Mouse (Mus musculus): ENCODE results near the gene Dmac2.

DNA sequence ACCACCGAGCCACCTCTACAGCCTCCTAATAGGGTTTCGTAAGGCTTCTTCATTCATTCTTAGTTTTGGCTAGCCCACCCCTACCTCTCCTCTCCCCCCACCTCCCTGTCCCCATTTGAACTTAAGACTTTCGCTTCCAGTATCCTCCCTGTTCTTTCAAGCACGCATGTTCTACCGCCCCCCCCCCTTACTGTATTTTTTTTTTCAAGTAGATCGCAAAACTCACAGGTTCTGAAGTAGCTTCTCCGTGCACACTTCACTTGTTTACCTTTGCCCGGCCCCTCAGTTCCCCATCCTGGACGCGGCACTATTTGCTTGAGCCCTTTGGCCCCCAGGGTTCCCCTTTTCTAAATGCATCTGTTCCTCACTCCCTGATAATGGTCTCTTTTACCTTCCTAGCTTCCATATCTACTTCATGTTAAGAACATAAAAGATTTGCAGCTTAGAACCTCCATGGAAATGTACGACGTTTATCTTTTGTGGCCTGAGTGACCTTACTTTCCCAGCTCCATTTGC is 33.1 kb downstream of the Dmac2 start:
- TF ChIP-seq CTCF (conservative IDR thresholded peaks at IDR 0.05; ENCODE audit: low read length) (no peak), POU5F1 (IDR thresholded peaks at IDR 0.05; ENCODE audit: borderline replicate concordance, low read length) (no peak), NANOG (IDR thresholded peaks at IDR 0.05; ENCODE audit: borderline replicate concordance, low read length) (no peak)

Data from E14TG2a.4 (cell line).